Mouse (Mus musculus) olfactory bulb, adult 2 months (tissue): Measurements from ENCODE around the gene Eid3.

Source experiments
- CTCF ChIP-seq: fragments of 200-500 bp; IDR thresholded peaks from 2 replicates; pipeline ENCODE4 v1.5.1; 2012; ENCODE audit warnings: low read depth, mild to moderate bottlenecking, low read length, moderate library complexity; ENCODE audit not compliant: insufficient read depth
- POLR2A ChIP-seq: fragments of 200-500 bp; IDR thresholded peaks from 2 replicates; pipeline ENCODE4 v1.6.1; 2012; ENCODE audit warnings: mild to moderate bottlenecking, low read depth, low read length, moderate library complexity; ENCODE audit not compliant: insufficient read depth

- TF ChIP-seq POLR2A (no peak), CTCF (no peak)
Measured at GRCm38 (mm10) chr10:82893872-82894650, 27.6 kb downstream of the Eid3 start.
